Mouse (Mus musculus) stomach, embryonic 15.5 days (tissue): ENCODE measurements around the gene Tacr1. TPM values are rescaled to one million over a fixed set of nuclear protein-coding genes. Genes with fewer than 3 reads are reported as not detected.

ENCODE experiments used
- ATAC-seq: fragments of 200-750 bp; cut with Nextera tagmentation; 2 replicates; pipeline ENCODE4 v1.8.0; 2017; ENCODE audit warnings: low read depth, moderate number of reproducible peaks, moderate TSS enrichment; ENCODE audit not compliant: insufficient read depth, low FRiP score
- H3K27ac ChIP-seq: fragments of 300-500 bp; sonication (generic); 2 replicates; pipeline ENCODE4 v1.5.1; 2015; ENCODE audit warnings: mild to moderate bottlenecking, inconsistent platforms
- H3K27me3 ChIP-seq: fragments of 300-500 bp; sonication (generic); replicated peaks from 2 replicates; pipeline ENCODE4 v1.6.1; 2015; ENCODE audit warnings: inconsistent platforms
- H3K36me3 ChIP-seq: fragments of 300-500 bp; sonication (generic); 2 replicates; pipeline ENCODE4 v1.6.1; 2015; ENCODE audit warnings: inconsistent platforms
- H3K4me1 ChIP-seq: fragments of 300-500 bp; sonication (generic); 2 replicates; pipeline ENCODE4 v1.6.1; 2015; ENCODE audit warnings: inconsistent platforms
- H3K4me2 ChIP-seq: fragments of 300-500 bp; sonication (generic); 2 replicates; pipeline ENCODE4 v1.6.1; 2015; ENCODE audit warnings: mild to moderate bottlenecking, inconsistent platforms
- H3K4me3 ChIP-seq: fragments of 300-500 bp; sonication (generic); replicated peaks from 2 replicates; pipeline ENCODE4 v1.5.1; 2015; ENCODE audit warnings: inconsistent platforms
- H3K9ac ChIP-seq: fragments of 300-500 bp; sonication (generic); 2 replicates; pipeline ENCODE4 v1.6.1; 2015; ENCODE audit warnings: inconsistent platforms
- H3K9me3 ChIP-seq: fragments of 300-500 bp; sonication (generic); 2 replicates; pipeline ENCODE4 v1.6.1; 2016; ENCODE audit warnings: inconsistent platforms
- WGBS: fragments of 180-500 bp; shearing (Covaris S2); methylation state at CpG from one replicate; pipeline ENCODE4 v1.1.7; 2015; 5-methylcytosine and 5-hydroxymethylcytosine counted together
- polyA plus RNA-seq: library from polyadenylated mRNA; unstranded; fragments of >200 nt; fragmentation: Nextera tagmentation; extraction: Ambion mirVana; gene quantifications from 2 replicates; pipeline ENCODE4 v1.2.1, GENCODE M21; 2015

Gene Tacr1
- polyA plus RNA-seq, 1 experiment from 2014 or later: 2.3 TPM

DNA sequence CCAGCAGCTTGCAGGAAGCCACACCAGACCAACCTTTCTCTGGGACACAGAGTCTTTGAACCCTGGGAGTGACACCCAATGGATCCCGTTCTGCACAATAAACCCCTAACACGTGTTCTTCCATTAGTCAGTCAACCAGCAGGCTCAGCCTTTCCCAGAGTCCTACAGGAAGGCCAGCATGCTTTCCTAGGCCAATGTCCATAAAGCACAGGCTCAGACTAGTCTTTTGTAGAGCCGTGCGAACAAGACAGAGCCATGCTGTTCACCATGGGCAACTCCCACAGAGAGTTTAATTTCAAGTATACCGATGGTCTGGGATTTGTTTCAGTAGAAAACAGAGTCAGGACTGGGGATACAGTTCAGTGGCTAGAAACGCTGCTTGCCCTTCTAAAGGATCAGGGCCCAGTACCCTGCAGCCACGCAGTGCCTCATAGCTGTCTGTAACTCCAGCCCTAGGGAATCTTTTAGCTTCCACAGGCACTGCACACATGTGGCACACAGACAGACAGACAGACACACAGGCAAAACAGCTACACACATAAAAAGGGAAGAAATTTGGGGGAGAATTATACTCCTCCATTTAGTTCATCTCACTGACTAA lies 55.1 kb downstream of the Tacr1 start:
- H3K36me3 ChIP-seq: no peaks in the 10 kb centered on the region
- H3K9me3 ChIP-seq: no peaks in the 10 kb centered on the region
- no peak overlapping the region for H3K9ac ChIP-seq
- no peak overlapping the region for H3K4me2 ChIP-seq
- no peak overlapping the region for H3K27ac ChIP-seq
- WGBS: 85% methylated on average over 7 of the region's 7 CpGs
- 0 out of 2 replicates have a peak, but pooled peaks cover 4% of the 10 kb centered on the region for H3K4me1 ChIP-seq
- ATAC-seq: no peak
- no peak overlapping the region for H3K4me3 ChIP-seq
- no peaks in the 10 kb centered on the region for H3K27me3 ChIP-seq

DNA sequence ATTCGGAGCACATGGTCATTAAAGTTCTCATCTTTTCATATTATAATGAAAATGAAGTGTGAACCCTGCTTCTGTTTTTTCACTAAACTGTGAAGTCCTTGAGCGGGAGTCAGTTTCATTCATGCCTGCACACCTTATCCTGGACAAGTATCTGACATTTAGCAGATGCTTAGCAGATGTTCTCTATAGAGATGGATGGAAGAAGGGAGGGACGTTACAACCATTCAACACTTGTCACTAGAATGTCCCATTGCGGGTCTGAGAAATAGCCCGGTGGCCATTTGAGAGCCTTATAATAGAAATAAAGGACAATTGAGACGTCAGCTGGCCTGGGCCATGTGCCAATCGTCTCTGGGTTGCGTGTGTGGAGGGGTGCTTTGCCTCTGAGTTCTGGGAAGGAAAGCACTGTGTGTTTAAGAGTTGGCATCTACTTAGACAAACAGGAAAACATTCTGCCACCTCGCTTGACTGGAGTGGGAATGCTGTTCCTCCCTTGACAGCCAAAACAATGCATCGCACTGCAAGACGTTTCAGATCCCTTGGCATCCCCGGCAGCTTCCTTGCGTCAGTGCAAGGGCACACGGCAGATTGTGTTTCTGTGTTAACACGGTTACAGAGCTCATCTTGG lies 56.7 kb downstream of the Tacr1 start:
- WGBS: 59% methylated on average over 15 of the region's 15 CpGs
- no peak for ATAC-seq

DNA sequence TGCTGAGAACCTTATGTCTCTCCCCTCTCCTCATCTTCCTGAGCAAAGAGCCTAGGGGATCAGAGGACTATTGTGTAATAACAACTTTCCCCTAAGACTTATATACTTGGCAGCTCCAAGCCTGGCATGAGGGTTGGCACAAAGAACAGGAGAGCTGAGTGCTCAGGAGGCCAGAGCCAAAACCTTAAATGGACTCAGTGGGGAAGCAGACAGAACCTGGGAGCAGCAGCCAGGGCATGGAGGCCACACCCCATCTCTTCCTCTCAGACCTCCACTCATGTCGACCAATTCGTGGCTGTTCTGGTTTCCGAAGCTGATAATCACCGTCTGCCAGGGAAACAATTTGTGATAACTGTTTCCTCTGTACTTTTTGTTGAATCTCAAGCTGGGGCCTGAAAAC lies 61.0 kb downstream of the Tacr1 start:
- H3K9ac ChIP-seq: no peak overlapping the region
- H3K9me3 ChIP-seq: no peaks in the 10 kb centered on the region
- H3K4me2 ChIP-seq: no peak overlapping the region
- no peak for ATAC-seq
- no peak overlapping the region for H3K4me3 ChIP-seq
- no peaks in the 10 kb centered on the region for H3K36me3 ChIP-seq
- no peak overlapping the region for H3K27ac ChIP-seq
- H3K4me1 ChIP-seq: no peaks in the 10 kb centered on the region
- 45% methylated on average over 4 of the region's 4 CpGs for WGBS
- H3K27me3 ChIP-seq: no peaks in the 10 kb centered on the region

More for the DNA sequence above, 56.7 kb downstream of the Tacr1 start:
- 0 out of 2 replicates have a peak, but pooled peaks cover 4% of the 10 kb centered on the region for H3K4me1 ChIP-seq
- no peak overlapping the region for H3K4me3 ChIP-seq
- H3K9ac ChIP-seq: no peak overlapping the region
- no peaks in the 10 kb centered on the region for H3K27me3 ChIP-seq
- no peak overlapping the region for H3K4me2 ChIP-seq
- H3K9me3 ChIP-seq: no peaks in the 10 kb centered on the region
- H3K36me3 ChIP-seq: no peaks in the 10 kb centered on the region
- H3K27ac ChIP-seq: no peak overlapping the region

DNA sequence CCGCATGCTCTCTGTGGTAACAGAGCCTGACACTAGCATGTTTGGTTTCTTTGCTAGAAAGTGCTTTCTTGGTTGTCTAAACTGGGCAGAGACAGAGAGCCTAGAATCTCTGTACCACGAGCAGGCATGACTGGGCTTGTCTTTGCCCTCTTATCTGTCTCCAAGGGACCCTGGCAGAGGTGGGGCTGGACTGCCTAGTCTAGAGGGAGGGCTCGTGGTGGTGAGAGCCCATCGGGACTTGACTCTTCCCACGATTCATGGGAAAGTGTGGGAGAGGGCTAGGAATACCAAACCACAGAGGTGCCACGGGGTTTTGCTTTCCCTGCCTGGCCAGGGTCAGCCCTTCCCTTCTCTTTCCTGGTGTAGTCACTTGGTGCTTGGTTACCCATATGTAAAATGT lies 72.3 kb downstream of the Tacr1 start:
- ATAC-seq: no peak
- no peaks in the 10 kb centered on the region for H3K9me3 ChIP-seq
- WGBS: 55% methylated on average over 6 of the region's 6 CpGs

DNA sequence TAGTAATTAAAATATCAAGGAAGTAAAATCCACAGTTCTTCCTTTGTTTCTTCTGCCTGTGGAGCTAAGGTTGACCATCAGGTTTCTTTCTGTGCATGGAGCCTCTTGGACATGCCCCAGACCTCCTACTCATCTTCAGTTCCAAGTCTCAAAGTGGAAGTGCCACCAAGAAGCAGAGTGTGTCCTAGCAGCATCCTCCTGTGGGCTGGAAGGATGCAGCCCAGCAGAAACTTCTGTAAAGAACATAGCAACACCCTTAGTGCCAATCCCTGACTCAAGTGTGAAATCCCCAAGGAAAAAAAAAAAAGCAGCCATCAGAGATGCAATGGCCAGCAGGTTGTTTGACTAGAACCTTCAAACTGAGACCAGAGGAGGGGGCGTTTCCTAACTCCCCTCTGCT lies 81.7 kb downstream of the Tacr1 start:
- Histone ChIP-seq H3K27me3 (no peaks in the 10 kb centered on the region), H3K9me3 (no peaks in the 10 kb centered on the region), H3K36me3 (no peaks in the 10 kb centered on the region), H3K4me3 (no peak overlapping the region), H3K4me1 (no peaks in the 10 kb centered on the region), H3K27ac (no peak overlapping the region), H3K4me2 (no peak overlapping the region), H3K9ac (no peak overlapping the region)
- 86% methylated on average over 1 of the region's 1 CpGs for WGBS
- no peak for ATAC-seq

More for the DNA sequence above, 72.3 kb downstream of the Tacr1 start:
- Histone ChIP-seq H3K4me1 (no peaks in the 10 kb centered on the region), H3K4me3 (no peak overlapping the region), H3K36me3 (no peaks in the 10 kb centered on the region), H3K27me3 (no peaks in the 10 kb centered on the region), H3K27ac (no peak overlapping the region), H3K9ac (no peak overlapping the region), H3K4me2 (no peak overlapping the region)

DNA sequence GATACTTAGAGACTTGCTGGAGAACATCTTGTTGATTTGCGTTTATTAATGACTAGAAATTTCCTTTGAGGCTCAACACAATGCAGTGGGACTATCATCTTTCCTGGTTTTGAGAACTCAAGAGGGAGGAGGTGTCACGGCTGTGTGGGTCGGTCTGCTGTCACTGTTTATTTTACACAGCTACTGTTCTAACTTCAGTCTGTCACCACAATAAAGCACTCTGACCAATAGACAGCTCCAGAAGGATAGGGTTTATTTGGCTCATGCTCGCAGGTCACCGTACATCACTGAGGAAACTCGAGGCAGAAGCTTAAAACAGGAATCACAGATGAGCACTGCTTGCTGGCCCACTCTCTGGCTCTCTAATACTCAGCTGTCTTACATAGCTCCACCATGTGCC lies 92.3 kb downstream of the Tacr1 start:
- H3K4me1 ChIP-seq: no peaks in the 10 kb centered on the region
- H3K9ac ChIP-seq: no peak overlapping the region
- 49% methylated on average over 6 of the region's 6 CpGs for WGBS
- H3K36me3 ChIP-seq: no peaks in the 10 kb centered on the region
- H3K4me2 ChIP-seq: no peak overlapping the region
- no peaks in the 10 kb centered on the region for H3K9me3 ChIP-seq
- H3K4me3 ChIP-seq: no peak overlapping the region
- H3K27me3 ChIP-seq: no peaks in the 10 kb centered on the region
- ATAC-seq: no peak
- no peak overlapping the region for H3K27ac ChIP-seq

DNA sequence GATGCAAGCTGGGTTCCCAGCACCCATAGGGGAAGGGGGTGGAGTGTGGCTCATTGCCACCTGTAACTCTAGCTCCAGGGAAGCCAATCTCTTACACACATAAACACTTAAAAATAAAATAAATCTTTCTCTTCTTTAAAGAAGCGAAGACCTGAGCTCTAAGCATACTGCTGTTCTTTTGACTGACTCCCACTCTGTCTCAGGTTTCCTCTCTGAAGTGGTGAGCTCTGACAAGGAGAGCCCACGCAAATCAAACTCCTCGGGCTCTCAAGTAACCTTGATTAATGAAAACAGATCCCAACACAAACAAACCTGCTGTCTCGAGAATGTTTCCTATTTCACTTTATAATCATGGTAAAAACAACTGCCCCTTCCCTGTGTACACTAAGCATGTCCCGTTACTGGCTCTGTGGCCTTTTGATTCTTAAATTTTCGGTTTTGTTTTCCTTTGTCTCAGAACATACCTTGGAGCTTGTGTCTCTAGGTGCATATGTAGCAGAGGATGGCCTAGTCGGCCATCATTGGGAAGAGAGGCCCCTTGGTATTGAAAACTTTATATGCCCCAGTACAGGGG lies 108.8 kb downstream of the Tacr1 start:
- H3K4me3 ChIP-seq: no peak overlapping the region
- no peak overlapping the region for H3K27ac ChIP-seq
- 52% methylated on average over 7 of the region's 7 CpGs for WGBS
- no peak for ATAC-seq
- no peaks in the 10 kb centered on the region for H3K4me1 ChIP-seq
- H3K9ac ChIP-seq: no peak overlapping the region
- H3K36me3 ChIP-seq: no peaks in the 10 kb centered on the region
- no peaks in the 10 kb centered on the region for H3K9me3 ChIP-seq
- H3K27me3 ChIP-seq: no peaks in the 10 kb centered on the region
- H3K4me2 ChIP-seq: no peak overlapping the region

DNA sequence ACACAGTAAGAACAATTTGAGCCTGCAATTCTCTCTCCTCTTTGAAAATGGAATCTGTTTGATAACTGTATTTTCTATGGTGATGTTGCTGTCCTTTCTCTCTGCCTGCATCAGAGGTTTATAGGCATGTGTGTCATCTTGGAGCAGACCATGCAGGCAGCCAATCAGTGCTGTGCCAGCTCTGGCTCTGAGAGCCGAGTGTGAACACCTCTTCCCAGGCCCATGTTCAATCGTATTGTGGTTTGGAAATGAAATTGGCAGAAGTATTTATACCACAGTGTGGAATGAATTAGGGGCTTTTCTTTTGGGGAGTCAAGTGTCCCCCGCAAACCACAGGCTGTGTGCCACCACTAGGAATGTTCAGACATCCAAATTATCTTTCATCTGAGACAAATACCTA lies 117.5 kb downstream of the Tacr1 start:
- Histone ChIP-seq H3K4me2 (no peak overlapping the region), H3K27me3 (no peaks in the 10 kb centered on the region), H3K36me3 (no peaks in the 10 kb centered on the region), H3K4me1 (no peaks in the 10 kb centered on the region), H3K27ac (no peak overlapping the region), H3K9ac (no peak overlapping the region), H3K9me3 (no peaks in the 10 kb centered on the region), H3K4me3 (no peak overlapping the region)
- WGBS: 78% methylated on average over 3 of the region's 3 CpGs
- ATAC-seq: no peak

DNA sequence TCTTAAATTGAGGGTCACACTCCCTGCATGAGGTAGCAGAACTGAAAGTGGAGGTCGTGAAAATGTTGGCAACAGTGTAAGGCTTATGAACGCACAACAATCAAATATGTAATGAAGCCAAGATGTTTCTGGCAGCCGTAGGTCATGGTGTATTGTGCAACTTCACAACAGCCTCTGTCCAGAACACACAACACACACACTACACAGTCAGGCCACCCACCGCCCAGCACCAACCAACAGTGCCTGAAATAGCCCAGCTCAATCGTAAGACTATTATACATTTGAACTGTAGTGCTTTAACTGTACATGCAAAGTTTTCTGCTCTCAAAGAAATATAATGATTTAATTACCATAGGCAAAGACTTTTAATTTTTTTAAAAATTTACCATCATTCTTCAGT lies 120.4 kb downstream of the Tacr1 start:
- no peaks in the 10 kb centered on the region for H3K4me1 ChIP-seq
- ATAC-seq: no peak
- H3K9ac ChIP-seq: no peak overlapping the region
- no peaks in the 10 kb centered on the region for H3K27me3 ChIP-seq
- no peak overlapping the region for H3K4me2 ChIP-seq
- WGBS: 87% methylated on average over 5 of the region's 5 CpGs
- no peak overlapping the region for H3K4me3 ChIP-seq
- no peaks in the 10 kb centered on the region for H3K9me3 ChIP-seq
- no peaks in the 10 kb centered on the region for H3K36me3 ChIP-seq
- H3K27ac ChIP-seq: no peak overlapping the region

DNA sequence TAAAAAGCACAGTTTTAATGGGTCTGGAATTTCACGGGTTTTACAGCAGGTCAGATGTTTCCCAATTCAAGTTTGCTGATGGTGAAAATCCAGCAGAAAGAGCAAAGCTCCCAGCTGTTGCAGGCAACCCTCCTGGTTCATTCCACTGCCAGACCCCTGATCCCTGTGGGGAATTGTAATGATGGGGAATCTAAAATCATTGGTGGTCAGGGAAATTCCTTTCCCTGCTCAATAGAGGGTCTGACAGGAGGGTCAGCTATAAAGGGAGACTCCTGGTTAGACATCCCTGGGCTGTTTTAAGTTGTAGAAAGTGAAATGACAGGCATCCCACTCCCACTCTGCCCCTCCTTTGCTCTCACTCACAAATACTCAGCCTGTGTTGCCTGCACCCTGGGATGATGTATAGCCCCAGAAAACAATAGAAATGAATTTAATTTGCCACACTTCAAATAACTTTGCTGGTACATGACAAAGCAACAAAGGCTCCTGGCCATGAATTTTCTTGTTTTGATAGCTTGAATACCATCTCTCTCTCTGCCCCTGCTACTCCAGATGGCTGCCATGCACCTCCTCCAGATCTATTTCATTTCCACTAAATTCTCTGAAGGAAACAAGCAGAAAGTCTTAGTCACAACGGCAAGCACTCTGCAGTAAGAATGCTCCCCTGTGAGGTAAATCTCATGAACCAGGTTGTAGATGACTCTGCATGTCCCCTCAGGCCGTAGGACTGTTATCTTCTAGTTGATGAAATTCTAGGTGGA lies 123.2 kb downstream of the Tacr1 start:
- Histone ChIP-seq H3K27ac (no peak overlapping the region), H3K27me3 (no peaks in the 10 kb centered on the region), H3K36me3 (no peaks in the 10 kb centered on the region), H3K4me3 (no peak overlapping the region), H3K4me2 (no peak overlapping the region), H3K4me1 (no peaks in the 10 kb centered on the region), H3K9me3 (no peaks in the 10 kb centered on the region), H3K9ac (no peak overlapping the region)
- WGBS: 48% methylated on average over 3 of the region's 3 CpGs
- no peak for ATAC-seq

DNA sequence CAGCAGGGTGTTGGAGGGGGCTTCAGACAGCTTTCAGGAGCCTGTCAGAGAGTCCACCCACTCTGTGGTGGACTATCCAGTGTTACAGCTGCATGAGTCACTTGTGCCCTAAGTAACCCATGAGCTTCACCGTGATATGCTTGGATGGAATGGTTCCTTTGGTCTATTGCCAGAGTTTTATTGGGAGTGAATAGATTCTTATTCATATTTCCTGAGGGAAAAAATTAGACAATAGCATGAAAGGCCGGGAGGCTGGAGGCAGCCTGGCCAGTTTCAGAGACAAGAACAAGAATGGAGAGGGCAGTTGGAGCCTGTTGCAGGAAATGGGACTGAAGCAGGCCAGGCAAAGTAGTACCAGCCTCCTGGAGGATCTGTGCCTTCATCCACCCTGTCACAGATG lies 126.5 kb downstream of the Tacr1 start:
- no peak overlapping the region for H3K9ac ChIP-seq
- H3K4me3 ChIP-seq: no peak overlapping the region
- H3K4me1 ChIP-seq: no peaks in the 10 kb centered on the region
- H3K27ac ChIP-seq: no peak overlapping the region
- no peak for ATAC-seq
- no peaks in the 10 kb centered on the region for H3K9me3 ChIP-seq
- H3K27me3 ChIP-seq: no peaks in the 10 kb centered on the region
- 71% methylated on average over 2 of the region's 2 CpGs for WGBS
- H3K4me2 ChIP-seq: no peak overlapping the region
- no peaks in the 10 kb centered on the region for H3K36me3 ChIP-seq

DNA sequence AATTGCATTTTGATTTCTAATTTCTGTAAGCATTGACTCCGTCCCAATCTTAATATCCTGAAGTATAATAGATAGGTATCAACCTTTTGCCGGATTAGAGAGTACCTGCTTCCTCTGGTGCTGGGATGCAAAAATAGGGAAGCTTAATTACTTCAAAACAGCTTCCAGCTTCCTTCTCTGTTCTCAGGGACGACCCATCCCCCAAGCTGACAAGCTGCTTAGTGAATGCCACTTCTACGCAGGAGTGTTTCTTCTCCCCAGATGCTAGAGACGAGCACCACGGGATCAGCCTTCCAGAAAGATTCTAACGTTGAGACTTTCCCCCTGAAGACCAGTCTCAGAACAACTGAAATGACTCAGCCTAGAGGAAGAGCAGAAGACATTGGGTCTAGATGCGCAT lies 134.5 kb downstream of the Tacr1 start:
- Histone ChIP-seq H3K36me3 (no peaks in the 10 kb centered on the region), H3K4me2 (no peak overlapping the region), H3K9ac (no peak overlapping the region), H3K27ac (no peak overlapping the region), H3K4me1 (no peaks in the 10 kb centered on the region), H3K4me3 (no peak overlapping the region), H3K27me3 (no peaks in the 10 kb centered on the region), H3K9me3 (no peaks in the 10 kb centered on the region)
- WGBS: 47% methylated on average over 8 of the region's 8 CpGs
- ATAC-seq: no peak
